Mouse (Mus musculus): ENCODE data around the gene Amotl1. TPM values are rescaled to one million over a fixed set of nuclear protein-coding genes. Genes with fewer than 3 reads are reported as not detected.

The Amotl1 gene
- total and polyA plus RNA-seq, 2 experiments: 4.0 to 5.0 TPM

DNA sequence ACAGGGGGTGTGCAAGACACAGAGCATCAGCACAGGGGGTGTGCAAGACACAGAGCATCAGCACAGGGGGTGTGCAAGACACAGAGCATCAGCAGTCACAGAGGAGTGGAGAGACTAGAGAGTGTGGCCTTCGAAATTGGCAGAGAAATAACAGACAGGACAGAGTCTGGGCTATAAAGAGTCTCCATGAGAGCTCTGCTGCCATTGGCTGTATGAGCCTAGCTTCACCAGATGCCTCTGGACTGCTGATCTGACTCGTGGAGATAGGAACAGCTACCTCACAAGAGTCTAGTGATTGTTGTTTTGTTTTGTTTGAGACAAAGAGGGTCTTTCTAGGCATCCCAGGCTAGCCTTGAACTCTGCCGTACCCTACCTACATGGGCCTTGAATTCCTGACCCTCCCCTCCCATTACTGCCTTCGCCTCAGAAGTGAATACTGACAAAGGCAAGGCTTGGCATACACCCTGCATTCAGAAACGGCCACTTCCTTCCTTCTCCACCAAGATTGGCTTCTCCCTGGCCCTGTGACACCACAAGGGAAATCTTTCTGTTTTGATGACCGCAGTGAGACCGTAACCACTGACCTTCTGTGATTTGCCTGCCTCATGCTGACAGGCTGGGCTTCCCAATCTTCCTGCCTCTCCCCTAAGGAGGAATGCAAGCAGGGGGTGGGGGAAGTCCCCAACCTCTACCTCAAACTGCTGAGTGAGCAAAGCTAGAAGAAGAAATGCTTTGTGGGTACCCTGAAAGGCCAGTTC lies 3.4 kb downstream of the Amotl1 start:
- Histone ChIP-seq H3K36me3 (ENCODE audit: control insufficient read depth, insufficient read depth, low read length) (no peaks in the 10 kb centered on the region), H3K79me2 (ENCODE audit: control insufficient read depth, insufficient read depth, low read length) (no peaks in the 10 kb centered on the region), H3K4me1 (ENCODE audit: control insufficient read depth, insufficient read depth, low read length) (peaks cover 5% of the 10 kb centered on the region; the same call in 1 of the 2 replicates), H3K9ac (ENCODE audit: low read depth, low read length) (no peak overlapping the region), H3K27me3 (ENCODE audit: control insufficient read depth, insufficient read depth, low read length) (no peaks in the 10 kb centered on the region), H3K27ac (replicated peaks; ENCODE audit: insufficient read depth, low read depth, low read length) (peak overlapping the region; percentile 62), H3K4me3 (ENCODE audit: insufficient read depth, low read depth, low read length) (no peak overlapping the region)
- WGBS: 51% methylated on average over 7 of the region's 7 CpGs
- DNase-seq (ENCODE audit: extremely low read depth, low read depth, low spot score): peak; percentile 37
- TF ChIP-seq CTCF (IDR thresholded peaks at IDR 0.05; ENCODE audit: low read depth, low read length) (no peak), POLR2A (IDR thresholded peaks at IDR 0.05; ENCODE audit: extremely low read depth, insufficient read depth, low read length) (no peak)

DNA sequence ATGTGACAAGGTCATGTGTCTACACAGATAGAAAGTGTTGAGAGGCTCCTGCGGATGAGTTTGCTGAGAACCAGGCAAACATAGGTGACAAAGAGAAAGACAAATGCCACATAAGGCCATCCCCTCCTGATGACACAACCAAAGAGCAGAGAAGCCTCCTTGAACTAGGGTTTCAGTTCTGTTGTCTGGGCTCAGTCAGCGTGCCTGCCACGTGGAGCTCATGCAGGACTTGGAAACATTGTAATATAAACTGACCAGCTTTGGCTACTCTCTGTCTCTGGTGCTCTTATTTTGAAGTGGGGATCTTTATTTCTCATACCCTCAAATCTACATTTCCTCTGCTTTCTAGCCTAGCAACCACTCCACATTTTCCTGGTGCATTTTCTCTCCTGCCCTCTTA lies 8.6 kb downstream of the Amotl1 start:
- Histone ChIP-seq H3K36me3 (ENCODE audit: control insufficient read depth, insufficient read depth, low read length) (no peaks in the 10 kb centered on the region), H3K27ac (replicated peaks; ENCODE audit: insufficient read depth, low read depth, low read length) (no peak overlapping the region), H3K9ac (ENCODE audit: low read depth, low read length) (no peak overlapping the region), H3K79me2 (ENCODE audit: control insufficient read depth, insufficient read depth, low read length) (no peaks in the 10 kb centered on the region), H3K4me1 (ENCODE audit: control insufficient read depth, insufficient read depth, low read length) (peaks cover 5% of the 10 kb centered on the region; the same call in 1 of the 2 replicates), H3K4me3 (ENCODE audit: insufficient read depth, low read depth, low read length) (no peak overlapping the region), H3K27me3 (ENCODE audit: control insufficient read depth, insufficient read depth, low read length) (no peaks in the 10 kb centered on the region)
- WGBS: 56% methylated on average over 3 of the region's 3 CpGs
- no peak for DNase-seq (ENCODE audit: extremely low read depth, low read depth, low spot score)
- TF ChIP-seq POLR2A (IDR thresholded peaks at IDR 0.05; ENCODE audit: extremely low read depth, insufficient read depth, low read length) (no peak), CTCF (IDR thresholded peaks at IDR 0.05; ENCODE audit: low read depth, low read length) (no peak)

DNA sequence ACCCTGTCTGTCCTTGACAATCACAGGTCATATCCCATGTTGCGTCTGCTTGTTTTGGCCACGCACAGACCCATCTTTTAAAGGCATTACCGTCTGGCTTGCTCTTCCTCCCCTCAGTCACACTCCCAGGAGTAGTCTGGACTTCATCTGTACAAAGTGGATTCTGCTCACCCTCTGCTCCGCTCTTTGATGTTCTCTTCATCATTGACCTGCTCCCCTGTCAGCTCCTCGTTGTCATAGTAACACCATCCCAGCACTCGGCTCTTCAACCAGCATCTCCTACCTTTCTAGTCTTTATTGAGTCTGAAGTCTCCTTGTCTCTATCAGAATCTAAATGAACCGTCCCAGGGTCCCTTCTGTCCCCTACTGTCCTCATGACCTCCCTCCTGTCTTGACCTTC lies 9.3 kb downstream of the Amotl1 start:
- Histone ChIP-seq H3K79me2 (ENCODE audit: control insufficient read depth, insufficient read depth, low read length) (no peaks in the 10 kb centered on the region), H3K27me3 (ENCODE audit: control insufficient read depth, insufficient read depth, low read length) (no peaks in the 10 kb centered on the region), H3K36me3 (ENCODE audit: control insufficient read depth, insufficient read depth, low read length) (no peaks in the 10 kb centered on the region), H3K9ac (ENCODE audit: low read depth, low read length) (no peak overlapping the region), H3K4me1 (ENCODE audit: control insufficient read depth, insufficient read depth, low read length) (peaks cover 1% of the 10 kb centered on the region; the same call in 1 of the 2 replicates), H3K27ac (replicated peaks; ENCODE audit: insufficient read depth, low read depth, low read length) (no peak overlapping the region), H3K4me3 (ENCODE audit: insufficient read depth, low read depth, low read length) (no peak overlapping the region)
- no peak for DNase-seq (ENCODE audit: extremely low read depth, low read depth, low spot score)
- TF ChIP-seq POLR2A (IDR thresholded peaks at IDR 0.05; ENCODE audit: extremely low read depth, insufficient read depth, low read length): no peak
- no peak for TF ChIP-seq CTCF (IDR thresholded peaks at IDR 0.05; ENCODE audit: low read depth, low read length)
- 83% methylated on average over 7 of the region's 7 CpGs for WGBS

DNA sequence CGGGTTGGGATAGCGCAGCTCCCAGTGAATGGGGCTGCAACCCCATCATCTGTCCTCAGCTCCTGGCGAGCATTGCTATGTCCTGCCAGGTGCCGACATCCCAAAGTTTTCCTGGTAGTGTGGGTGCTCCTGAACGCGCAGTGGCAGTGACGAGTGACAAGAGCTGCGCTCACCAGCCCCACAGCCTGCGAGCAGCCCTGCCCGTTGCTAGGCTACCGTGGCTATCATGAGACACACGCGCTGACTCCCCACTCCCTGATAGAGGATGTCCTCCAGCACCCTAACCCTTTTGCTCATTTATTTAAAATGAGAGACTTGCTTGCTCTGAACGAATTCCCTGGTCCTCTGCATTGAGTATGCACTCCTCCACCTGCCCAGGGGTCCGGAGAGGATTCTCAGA lies 10.7 kb downstream of the Amotl1 start:
- Histone ChIP-seq H3K79me2 (ENCODE audit: control insufficient read depth, insufficient read depth, low read length) (no peaks in the 10 kb centered on the region), H3K27ac (replicated peaks; ENCODE audit: insufficient read depth, low read depth, low read length) (no peak overlapping the region), H3K4me3 (ENCODE audit: insufficient read depth, low read depth, low read length) (no peak overlapping the region), H3K27me3 (ENCODE audit: control insufficient read depth, insufficient read depth, low read length) (no peaks in the 10 kb centered on the region), H3K36me3 (ENCODE audit: control insufficient read depth, insufficient read depth, low read length) (no peaks in the 10 kb centered on the region), H3K9ac (ENCODE audit: low read depth, low read length) (no peak overlapping the region), H3K4me1 (ENCODE audit: control insufficient read depth, insufficient read depth, low read length) (no peaks in the 10 kb centered on the region)
- no peak for DNase-seq (ENCODE audit: extremely low read depth, low read depth, low spot score)
- WGBS: 21% methylated on average over 15 of the region's 15 CpGs
- no peak for TF ChIP-seq CTCF (IDR thresholded peaks at IDR 0.05; ENCODE audit: low read depth, low read length)
- TF ChIP-seq POLR2A (IDR thresholded peaks at IDR 0.05; ENCODE audit: extremely low read depth, insufficient read depth, low read length): no peak

DNA sequence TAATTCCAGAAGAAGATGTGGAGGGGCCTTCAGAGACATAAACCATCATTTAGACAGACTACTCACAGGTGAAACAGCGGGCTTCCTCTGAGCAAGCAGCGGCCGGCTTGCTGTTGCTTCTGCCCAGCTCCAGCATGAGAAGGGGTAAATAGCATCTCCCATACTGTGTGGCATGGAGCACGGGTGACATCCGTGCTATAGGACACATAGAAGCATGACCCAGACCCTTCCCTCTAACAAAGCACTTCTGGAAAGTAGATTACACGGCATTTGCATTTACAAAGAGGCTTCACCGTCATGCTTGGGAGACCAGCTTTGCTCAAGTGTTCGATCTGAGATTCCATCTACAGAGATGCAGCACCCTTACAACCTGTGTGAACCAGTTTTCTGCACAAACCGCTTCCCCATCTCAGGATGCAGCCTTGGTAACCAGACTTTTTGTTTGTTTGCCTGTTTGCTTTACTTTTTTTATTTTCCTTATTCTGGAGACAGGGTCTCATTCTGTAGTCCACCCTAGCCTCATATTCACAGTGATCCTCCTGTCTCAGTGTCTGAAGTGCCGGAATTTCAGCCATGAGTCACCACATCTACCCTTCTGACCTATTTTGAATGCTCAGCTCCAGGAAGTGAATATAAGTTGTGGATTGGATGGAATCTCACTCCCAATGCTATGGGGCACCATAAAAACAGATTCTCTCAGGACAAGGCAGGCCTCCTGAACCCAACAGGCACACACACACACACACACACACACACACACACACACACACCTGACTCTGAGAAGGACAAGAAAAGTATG lies 12.3 kb downstream of the Amotl1 start:
- Histone ChIP-seq H3K79me2 (ENCODE audit: control insufficient read depth, insufficient read depth, low read length) (no peaks in the 10 kb centered on the region), H3K9ac (ENCODE audit: low read depth, low read length) (no peak overlapping the region), H3K27me3 (ENCODE audit: control insufficient read depth, insufficient read depth, low read length) (no peaks in the 10 kb centered on the region), H3K4me3 (ENCODE audit: insufficient read depth, low read depth, low read length) (no peak overlapping the region), H3K27ac (replicated peaks; ENCODE audit: insufficient read depth, low read depth, low read length) (no peak overlapping the region), H3K36me3 (ENCODE audit: control insufficient read depth, insufficient read depth, low read length) (no peaks in the 10 kb centered on the region), H3K4me1 (ENCODE audit: control insufficient read depth, insufficient read depth, low read length) (no peaks in the 10 kb centered on the region)
- no peak for DNase-seq (ENCODE audit: extremely low read depth, low read depth, low spot score)
- TF ChIP-seq CTCF (IDR thresholded peaks at IDR 0.05; ENCODE audit: low read depth, low read length) (no peak), POLR2A (IDR thresholded peaks at IDR 0.05; ENCODE audit: extremely low read depth, insufficient read depth, low read length) (no peak)
- WGBS: 72% methylated on average over 10 of the region's 10 CpGs

Data from liver, adult 2 months (tissue).